Mouse (Mus musculus) right cerebral cortex, postnatal 36 days (tissue): ENCODE results near the gene Zfp329.
"Not testable (repeated sequence)": the region's sequence is repeated elsewhere in the genome, so short reads cannot be mapped to it uniquely, and the experiment has no call there.

Experiments
- DNase-seq, 2 experiments: peaks; one replicate each; pipeline ENCODE4 v3.0.0; 2022; ENCODE audit warnings: low spot score in 2 of 2, mixed read lengths in 1 of 2

The Zfp329 gene

GRCm38 (mm10) chr7:12818521-12819295 is at the start of gene Zfp329:
Gene Zfp329, minus strand, starts transcription at chr7:12818858.
- DNase-seq: peak; percentile 91 to 93

GRCm38 (mm10) chr7:12835779-12836178 is 17.1 kb upstream of the Zfp329 start:
- no peak for DNase-seq

- DNase-seq: no peak
Measured at GRCm38 (mm10) chr7:12835193-12835671, 16.6 kb upstream of the Zfp329 start.

GRCm38 (mm10) chr7:12834162-12835120 is 15.8 kb upstream of the Zfp329 start, which contains the start of gene Zfp110:
Gene Zfp110, plus strand, starts transcription at chr7:12834761.
- DNase-seq: peak; percentile 78 to 79

- no peak for DNase-seq
Measured at GRCm38 (mm10) chr7:12815566-12815965, 3.1 kb downstream of the Zfp329 start.

GRCm38 (mm10) chr7:12803727-12804071 is 15.0 kb downstream of the Zfp329 start:
- DNase-seq: no peak

- DNase-seq: peak; percentile 87 to 91
Measured at GRCm38 (mm10) chr7:12802866-12803726, 15.6 kb downstream of the Zfp329 start, which contains the start of gene Zscan18. Gene Zscan18, minus strand, starts transcription at chr7:12803635.

GRCm38 (mm10) chr7:12799554-12799953 is 19.1 kb downstream of the Zfp329 start:
- DNase-seq: no peak

- no peak for DNase-seq
Measured at GRCm38 (mm10) chr7:12797971-12798370, 20.7 kb downstream of the Zfp329 start.

- DNase-seq: not testable (repeated sequence)
Measured at GRCm38 (mm10) chr7:12792624-12793023, 26.0 kb downstream of the Zfp329 start.

GRCm38 (mm10) chr7:12788025-12788424 is 30.6 kb downstream of the Zfp329 start:
- DNase-seq: no peak

- no peak for DNase-seq
Measured at GRCm38 (mm10) chr7:12787333-12787732, 31.3 kb downstream of the Zfp329 start.

GRCm38 (mm10) chr7:12780151-12780830 is 38.4 kb downstream of the Zfp329 start:
- peak; percentile 81 to 82 for DNase-seq

- no peak for DNase-seq
Measured at GRCm38 (mm10) chr7:12779782-12780150, 38.9 kb downstream of the Zfp329 start.

GRCm38 (mm10) chr7:12779141-12779540 is 39.5 kb downstream of the Zfp329 start:
- DNase-seq: peak in 1 of 2 experiments; percentile 20

GRCm38 (mm10) chr7:12774606-12775005 is 44.1 kb downstream of the Zfp329 start:
- peak; percentile 36 to 41 for DNase-seq

- DNase-seq: no peak
Measured at GRCm38 (mm10) chr7:12774111-12774510, 44.5 kb downstream of the Zfp329 start.
